Mouse (Mus musculus) CH12.LX (cell line): ENCODE data around the gene Adora2b.

Experiments used
- CTCF ChIP-seq, 2 experiments: IDR thresholded peaks in 1 of 2; conservative IDR thresholded peaks in 1 of 2; 2 replicates each; pipeline ENCODE4 v1.5.1; 2011 to 2012; ENCODE audit warnings: low read depth in 2 of 2, low read length in 2 of 2, improper control_type of control experiment in 1 of 2, inconsistent platforms in 1 of 2, mild to moderate bottlenecking in 1 of 2, moderate library complexity in 1 of 2
- EP300 ChIP-seq: IDR thresholded peaks from 2 replicates; pipeline ENCODE4 v1.6.1; 2011; ENCODE audit warnings: low read length, improper control_type of control experiment
- IRF4 ChIP-seq: IDR thresholded peaks from 2 replicates; pipeline ENCODE4 v1.6.1; 2014; ENCODE audit warnings: low read depth, mild to moderate bottlenecking, inconsistent platforms, low read length, improper control_type of control experiment
- POLR2AphosphoS2 ChIP-seq: IDR thresholded peaks from 2 replicates; pipeline ENCODE4 v1.6.1; 2011; ENCODE audit warnings: low read depth, low read length, improper control_type of control experiment
- TCF12 ChIP-seq: IDR thresholded peaks from 2 replicates; pipeline ENCODE4 v1.6.1; 2014; ENCODE audit warnings: low read depth, mild to moderate bottlenecking, inconsistent platforms, low read length, improper control_type of control experiment
- ZC3H11A ChIP-seq: IDR thresholded peaks from 2 replicates; pipeline ENCODE4 v1.6.1; 2012; ENCODE audit warnings: low read depth, mild to moderate bottlenecking, inconsistent platforms, low read length, improper control_type of control experiment

DNA sequence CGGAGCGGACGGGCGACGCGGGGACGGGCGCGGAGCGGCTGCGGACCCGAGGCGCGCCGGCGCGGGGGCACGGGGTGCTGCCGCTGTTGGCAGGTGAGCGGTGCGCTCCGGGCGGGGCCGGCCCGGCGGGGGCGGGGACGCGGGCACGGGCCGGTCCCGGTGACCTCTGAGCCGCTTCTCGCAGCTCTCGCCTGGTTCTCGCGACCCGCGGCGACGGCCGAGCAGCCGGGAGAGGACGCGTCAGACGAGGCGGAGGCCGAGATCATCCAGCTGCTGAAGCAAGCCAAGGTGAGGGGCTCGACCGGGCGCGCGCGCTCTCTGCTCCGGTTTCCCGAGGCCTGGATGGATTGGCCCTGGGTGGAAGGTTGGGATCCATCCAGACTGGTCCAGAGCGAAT lies 32.8 kb downstream of the Adora2b start:
- TF ChIP-seq IRF4 (no peak), CTCF (conservative IDR thresholded peaks at IDR 0.05 in 1 of 2, IDR thresholded peaks at IDR 0.05 in 1 of 2; ENCODE audit: low read depth in 2 of 2, low read length in 2 of 2) (no peak), TCF12 (no peak), EP300 (no peak), POLR2AphosphoS2 (no peak), ZC3H11A (no peak)
